Mouse (Mus musculus): ENCODE measurements around the gene Caln1. TPM values are rescaled to one million over a fixed set of nuclear protein-coding genes. Genes with fewer than 3 reads are reported as not detected.

Gene Caln1
- polyA plus RNA-seq, 1 experiment from 2014 or later = 0.08 TPM

DNA sequence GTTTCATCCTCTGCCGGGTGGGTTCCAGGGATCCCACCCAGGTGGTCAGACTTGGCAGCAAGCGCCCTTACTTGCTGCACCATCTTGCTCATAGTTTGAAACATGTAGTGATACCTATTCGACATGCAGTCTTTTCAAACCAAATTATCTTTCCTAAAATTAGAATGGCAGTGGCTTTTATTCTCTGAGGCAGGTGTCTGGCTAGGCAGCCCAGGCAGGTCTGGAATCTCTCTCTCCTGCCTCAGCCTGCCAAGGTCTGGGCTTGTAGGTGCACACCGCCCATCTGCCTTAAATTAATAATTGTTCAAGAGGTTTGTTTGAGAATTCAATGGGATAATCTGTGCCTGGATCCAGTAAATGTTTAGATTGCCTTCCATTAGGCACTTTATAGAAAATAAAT is 38.5 kb upstream of the Caln1 start:
- DNase-seq (no peak), ATAC-seq (ENCODE audit: insufficient read depth) (no peak)
- Histone ChIP-seq H3K9me3 (ENCODE audit: low read depth, low read length) (no peaks in the 10 kb centered on the region), H3K27ac (ENCODE audit: low read depth) (no peak overlapping the region), H3K36me3 (ENCODE audit: insufficient read depth) (peaks cover 23% of the 10 kb centered on the region), H3K9ac (no peak overlapping the region), H3K4me3 (ENCODE audit: low read depth, low read length) (no peak overlapping the region), H3K27me3 (ENCODE audit: insufficient read depth, low read length) (no peaks in the 10 kb centered on the region), H3K4me1 (ENCODE audit: insufficient read depth) (0 out of 2 replicates have a peak, but pooled peaks cover 8% of the 10 kb centered on the region), H3K4me2 (no peak overlapping the region)
- 80% methylated on average over 4 of the region's 4 CpGs for WGBS
- no peak for TF ChIP-seq CTCF (IDR thresholded peaks at IDR 0.05; ENCODE audit: low read depth)

DNA sequence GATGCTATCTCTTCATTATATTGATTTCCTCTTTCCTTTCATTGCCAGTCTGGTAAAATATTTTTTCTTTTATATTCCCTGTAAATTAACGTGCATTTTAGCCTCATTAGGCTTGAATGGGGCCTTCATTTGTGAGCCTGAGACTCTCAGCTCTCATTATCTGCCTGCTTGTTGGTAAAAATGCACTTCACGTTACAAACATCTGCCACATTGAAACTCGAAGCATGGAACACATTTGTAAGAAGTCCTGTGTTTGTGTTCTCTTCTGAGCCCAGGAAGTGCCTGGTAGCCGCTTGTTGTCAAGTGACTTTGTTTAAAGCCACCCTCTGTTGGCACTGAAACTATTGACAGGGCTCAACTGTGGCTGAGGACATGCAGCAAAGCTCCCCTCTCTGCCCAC is 38.0 kb upstream of the Caln1 start:
- TF ChIP-seq CTCF (IDR thresholded peaks at IDR 0.05; ENCODE audit: low read depth) = no peak
- ATAC-seq (ENCODE audit: insufficient read depth) (no peak), DNase-seq (no peak)
- H3K9me3 ChIP-seq (ENCODE audit: low read depth, low read length) = no peaks in the 10 kb centered on the region
- WGBS = 56% methylated on average over 4 of the region's 4 CpGs
- H3K4me3 ChIP-seq (ENCODE audit: low read depth, low read length) = no peak overlapping the region
- H3K4me2 ChIP-seq = no peak overlapping the region
- H3K27me3 ChIP-seq (ENCODE audit: insufficient read depth, low read length) = no peaks in the 10 kb centered on the region
- H3K9ac ChIP-seq = no peak overlapping the region
- 0 out of 2 replicates have a peak, but pooled peaks cover 8% of the 10 kb centered on the region for H3K4me1 ChIP-seq (ENCODE audit: insufficient read depth)
- peaks cover 26% of the 10 kb centered on the region for H3K36me3 ChIP-seq (ENCODE audit: insufficient read depth)
- H3K27ac ChIP-seq (ENCODE audit: low read depth) = no peak overlapping the region

DNA sequence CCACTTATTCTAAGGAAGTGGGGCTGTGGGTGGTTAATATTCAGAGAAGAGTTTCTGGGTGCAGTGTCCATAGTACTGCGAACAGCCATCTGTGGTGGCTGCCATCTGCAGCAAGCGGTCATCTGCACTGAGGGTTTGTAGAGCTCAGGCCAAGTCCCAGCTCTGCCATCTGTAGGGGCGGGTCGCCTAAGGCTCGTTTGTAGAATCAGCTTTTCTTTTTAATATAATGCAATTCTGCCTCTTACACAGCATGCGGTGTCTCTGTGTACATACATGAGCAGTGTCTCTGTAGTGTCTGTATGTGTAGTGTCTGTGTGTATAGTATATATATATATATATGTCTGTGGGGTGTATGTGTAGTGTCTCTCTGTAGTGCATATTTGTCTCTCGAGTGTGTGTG is 35.7 kb upstream of the Caln1 start:
- Histone ChIP-seq H3K4me1 (ENCODE audit: insufficient read depth) (0 out of 2 replicates have a peak, but pooled peaks cover 7% of the 10 kb centered on the region), H3K4me3 (ENCODE audit: low read depth, low read length) (no peak overlapping the region), H3K9me3 (ENCODE audit: low read depth, low read length) (no peaks in the 10 kb centered on the region), H3K9ac (no peak overlapping the region), H3K36me3 (ENCODE audit: insufficient read depth) (peaks cover 35% of the 10 kb centered on the region), H3K27ac (ENCODE audit: low read depth) (no peak overlapping the region), H3K4me2 (no peak overlapping the region), H3K27me3 (ENCODE audit: insufficient read depth, low read length) (no peaks in the 10 kb centered on the region)
- 92% methylated on average over 7 of the region's 7 CpGs for WGBS
- DNase-seq (no peak), ATAC-seq (ENCODE audit: insufficient read depth) (no peak)
- TF ChIP-seq CTCF (IDR thresholded peaks at IDR 0.05; ENCODE audit: low read depth) = no peak

DNA sequence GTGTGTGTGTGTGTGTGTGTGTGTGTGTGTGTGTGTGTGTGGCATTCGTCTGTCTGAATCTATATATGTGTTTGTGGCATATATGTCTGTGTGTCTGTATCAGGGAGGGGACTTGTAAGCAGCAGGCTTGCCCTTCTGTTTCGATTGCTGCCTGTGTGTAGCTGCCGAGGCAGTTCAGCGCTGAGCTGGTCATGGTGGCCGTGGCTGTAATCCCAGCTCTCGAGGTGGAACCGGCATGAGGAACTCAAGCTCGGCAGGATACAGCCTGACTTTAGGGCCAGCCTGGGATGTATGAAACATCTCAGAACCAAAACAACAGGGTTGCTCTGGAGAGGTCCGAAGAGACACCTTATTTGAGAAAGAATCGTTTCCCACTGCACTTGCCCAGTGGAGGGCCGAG is 35.3 kb upstream of the Caln1 start:
- ATAC-seq (ENCODE audit: insufficient read depth) (no peak), DNase-seq (no peak)
- Histone ChIP-seq H3K36me3 (ENCODE audit: insufficient read depth) (peaks cover 34% of the 10 kb centered on the region), H3K9me3 (ENCODE audit: low read depth, low read length) (no peaks in the 10 kb centered on the region), H3K4me3 (ENCODE audit: low read depth, low read length) (no peak overlapping the region), H3K4me2 (no peak overlapping the region), H3K9ac (no peak overlapping the region), H3K27me3 (ENCODE audit: insufficient read depth, low read length) (no peaks in the 10 kb centered on the region), H3K27ac (ENCODE audit: low read depth) (no peak overlapping the region), H3K4me1 (ENCODE audit: insufficient read depth) (0 out of 2 replicates have a peak, but pooled peaks cover 3% of the 10 kb centered on the region)
- TF ChIP-seq CTCF (IDR thresholded peaks at IDR 0.05; ENCODE audit: low read depth) = no peak
- WGBS = 89% methylated on average over 11 of the region's 11 CpGs

DNA sequence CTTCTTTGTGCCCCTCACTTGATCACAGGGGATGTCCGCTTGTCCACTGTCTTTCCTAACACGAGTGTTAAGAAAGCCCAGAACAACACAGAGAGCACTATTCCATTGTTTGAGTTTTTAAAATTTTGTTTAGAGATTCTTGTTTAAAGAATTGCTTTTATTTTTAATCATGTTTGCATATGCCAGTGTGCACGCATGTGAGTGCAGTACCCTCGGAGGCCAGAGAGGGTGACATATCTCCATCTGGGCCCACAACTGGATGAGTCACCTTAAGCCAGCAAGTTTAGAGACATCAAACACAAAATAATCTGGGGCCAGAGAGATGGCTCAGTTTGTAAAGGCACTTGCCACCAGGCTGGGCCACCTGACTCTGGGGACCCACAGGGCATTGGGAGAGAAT is 33.8 kb upstream of the Caln1 start:
- Histone ChIP-seq H3K4me2 (no peak overlapping the region), H3K4me3 (ENCODE audit: low read depth, low read length) (no peak overlapping the region), H3K27me3 (ENCODE audit: insufficient read depth, low read length) (no peaks in the 10 kb centered on the region), H3K9me3 (ENCODE audit: low read depth, low read length) (no peaks in the 10 kb centered on the region), H3K36me3 (ENCODE audit: insufficient read depth) (peaks cover 33% of the 10 kb centered on the region), H3K27ac (ENCODE audit: low read depth) (no peak overlapping the region), H3K4me1 (ENCODE audit: insufficient read depth) (no peaks in the 10 kb centered on the region), H3K9ac (no peak overlapping the region)
- DNase-seq (no peak), ATAC-seq (ENCODE audit: insufficient read depth) (no peak)
- 0 out of 2 replicates have a peak, but pooled peaks have one; percentile 14 for TF ChIP-seq CTCF (IDR thresholded peaks at IDR 0.05; ENCODE audit: low read depth)
- 96% methylated on average over 4 of the region's 4 CpGs for WGBS

DNA sequence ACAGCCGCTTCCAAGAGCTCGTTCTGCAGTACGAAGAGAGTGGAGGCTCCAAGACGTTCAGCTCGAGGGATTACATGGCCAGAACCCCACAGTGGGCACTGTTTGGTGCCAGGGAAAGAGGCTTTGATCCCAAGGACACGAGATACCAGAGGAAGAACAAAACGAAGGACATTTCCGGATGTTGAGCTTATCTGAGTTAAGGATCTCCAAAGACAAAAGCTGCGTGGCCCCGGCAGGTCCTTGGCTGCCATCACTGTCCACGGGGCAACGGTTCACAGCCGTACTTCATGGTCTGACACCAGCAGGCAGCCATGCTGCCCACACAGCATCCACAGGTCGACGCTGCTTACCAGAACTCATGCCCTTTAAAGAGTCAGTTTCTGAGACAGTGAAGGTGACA is 28.6 kb upstream of the Caln1 start:
- no peak overlapping the region for H3K9ac ChIP-seq
- H3K27me3 ChIP-seq (ENCODE audit: insufficient read depth, low read length) = no peaks in the 10 kb centered on the region
- H3K9me3 ChIP-seq (ENCODE audit: low read depth, low read length) = no peaks in the 10 kb centered on the region
- no peak overlapping the region for H3K4me2 ChIP-seq
- TF ChIP-seq CTCF (IDR thresholded peaks at IDR 0.05; ENCODE audit: low read depth) = no peak
- no peak overlapping the region for H3K4me3 ChIP-seq (ENCODE audit: low read depth, low read length)
- DNase-seq = no peak
- WGBS = 86% methylated on average over 15 of the region's 15 CpGs
- no peak overlapping the region for H3K27ac ChIP-seq (ENCODE audit: low read depth)
- no peak for ATAC-seq (ENCODE audit: insufficient read depth)
- H3K36me3 ChIP-seq (ENCODE audit: insufficient read depth) = peaks cover 40% of the 10 kb centered on the region
- no peaks in the 10 kb centered on the region for H3K4me1 ChIP-seq (ENCODE audit: insufficient read depth)

DNA sequence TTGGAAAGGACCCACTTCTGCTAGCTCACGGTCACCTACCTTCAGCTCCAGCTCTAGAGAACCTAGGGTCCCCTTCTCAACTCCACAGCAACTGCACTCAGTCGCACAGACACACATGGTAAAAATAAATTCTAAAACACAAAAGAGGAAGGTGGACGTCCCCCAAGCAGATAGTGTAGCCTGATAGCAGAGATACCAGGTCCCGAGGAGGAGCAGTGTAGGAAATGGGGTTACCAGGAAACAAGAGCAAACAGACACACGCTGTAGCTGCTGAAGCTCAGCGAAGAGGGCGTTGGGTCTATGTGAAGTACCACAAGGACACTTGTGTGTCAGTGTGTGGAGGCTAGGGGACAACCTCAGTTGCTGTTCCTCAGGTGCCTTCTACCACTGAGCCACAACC is 24.3 kb upstream of the Caln1 start:
- 89% methylated on average over 7 of the region's 7 CpGs for WGBS
- no peak for TF ChIP-seq CTCF (IDR thresholded peaks at IDR 0.05; ENCODE audit: low read depth)
- no peaks in the 10 kb centered on the region for H3K9me3 ChIP-seq (ENCODE audit: low read depth, low read length)
- no peaks in the 10 kb centered on the region for H3K4me1 ChIP-seq (ENCODE audit: insufficient read depth)
- no peak overlapping the region for H3K4me2 ChIP-seq
- H3K27ac ChIP-seq (ENCODE audit: low read depth) = no peak overlapping the region
- H3K27me3 ChIP-seq (ENCODE audit: insufficient read depth, low read length) = no peaks in the 10 kb centered on the region
- DNase-seq (no peak), ATAC-seq (ENCODE audit: insufficient read depth) (no peak)
- H3K36me3 ChIP-seq (ENCODE audit: insufficient read depth) = peaks cover 20% of the 10 kb centered on the region
- H3K4me3 ChIP-seq (ENCODE audit: low read depth, low read length) = no peak overlapping the region
- no peak overlapping the region for H3K9ac ChIP-seq

DNA sequence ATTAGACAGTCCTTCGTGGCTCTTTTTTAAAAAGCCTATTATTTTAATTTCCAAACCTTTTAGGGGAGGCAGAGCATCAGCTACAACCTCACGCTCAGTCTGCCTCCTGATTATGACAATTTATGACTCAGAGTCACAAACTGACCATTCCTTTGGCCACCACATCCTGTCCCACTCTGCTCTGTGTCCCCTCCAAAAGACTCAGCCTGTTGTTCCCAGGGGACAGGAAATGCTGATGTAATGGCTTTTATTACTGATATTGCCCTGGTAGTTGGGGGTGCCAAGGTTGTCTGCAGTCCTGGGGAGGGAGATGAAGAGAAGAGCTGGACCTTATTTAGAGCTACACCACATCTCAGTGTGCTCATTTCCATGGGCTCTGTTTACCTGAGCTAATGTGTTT is 23.4 kb upstream of the Caln1 start:
- Histone ChIP-seq H3K9ac (no peak overlapping the region), H3K27ac (ENCODE audit: low read depth) (no peak overlapping the region), H3K36me3 (ENCODE audit: insufficient read depth) (peaks cover 13% of the 10 kb centered on the region), H3K4me2 (no peak overlapping the region), H3K4me3 (ENCODE audit: low read depth, low read length) (no peak overlapping the region), H3K9me3 (ENCODE audit: low read depth, low read length) (no peaks in the 10 kb centered on the region), H3K4me1 (ENCODE audit: insufficient read depth) (no peaks in the 10 kb centered on the region), H3K27me3 (ENCODE audit: insufficient read depth, low read length) (no peaks in the 10 kb centered on the region)
- no peak for DNase-seq
- 80% methylated on average over 2 of the region's 2 CpGs for WGBS
- TF ChIP-seq CTCF (IDR thresholded peaks at IDR 0.05; ENCODE audit: low read depth) = no peak
- ATAC-seq (ENCODE audit: insufficient read depth) = no peak
